In the genomic region with DNA sequence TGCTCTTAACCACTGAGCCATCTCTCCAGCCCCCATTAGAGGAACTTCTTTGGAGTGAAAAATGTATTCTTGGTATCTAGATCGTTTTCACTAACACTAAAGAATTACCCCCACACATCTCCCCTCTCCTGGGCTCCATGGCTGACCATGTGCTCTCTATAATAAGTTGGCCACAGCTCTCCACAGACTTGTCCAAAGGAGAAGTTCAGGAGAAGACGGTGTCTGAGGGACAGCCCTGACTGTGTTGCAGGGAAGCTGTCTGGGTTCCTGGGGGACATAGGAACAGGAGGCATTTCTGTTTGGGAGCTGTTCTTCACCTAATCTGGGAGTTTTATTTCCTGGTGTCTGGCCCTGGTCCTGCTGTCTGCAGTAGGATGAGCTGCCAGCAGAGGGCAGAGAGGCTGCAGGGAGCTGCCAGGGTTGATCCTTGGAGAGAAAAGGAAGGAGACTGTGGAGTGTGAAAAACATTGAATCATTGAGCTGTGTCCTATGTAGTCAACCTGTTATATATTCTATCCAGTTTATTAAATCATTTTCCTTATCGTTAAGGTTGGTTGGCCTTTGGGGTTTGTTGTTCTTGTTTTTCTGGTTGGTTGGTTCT, we compare ENCODE assay signal across 16 mouse cellular contexts. TPM values are rescaled to one million over a fixed set of nuclear protein-coding genes. Genes with fewer than 3 reads are reported as not detected.
DNase-seq lines count a peak whose midpoint lies in the region; ATAC-seq and TF ChIP-seq lines count a peak whose summit lies in the region.
"Not testable (repeated sequence)": the region's sequence is repeated elsewhere in the genome, so short reads cannot be mapped to it uniquely, and the experiment has no call there.
"Had no signal": no experiment of that assay in that cellular context is flagged by ENCODE, and none has a peak within 500 bp of the region (broad histone marks: within the 10 kb centered on the region; RNA-seq: fewer than 3 reads in every experiment).

No protein-coding gene starts in this region.

- not testable (repeated sequence) for TF ChIP-seq EP300 in lung, postnatal 0 days (IDR thresholded peaks at IDR 0.05)

- not testable (repeated sequence) for H3K27ac ChIP-seq in forebrain, embryonic 13.5 days; heart, embryonic 16.5 days (ENCODE audit: low read length); hindbrain, postnatal 0 days; kidney, embryonic 15.5 days; lung, postnatal 0 days (ENCODE audit: low read length); midbrain, embryonic 14.5 days (replicated peaks; ENCODE audit: low read depth, low read length)

- not testable (repeated sequence) for H3K4me3 ChIP-seq in forebrain, embryonic 13.5 days; heart, embryonic 16.5 days (ENCODE audit: low read length); hindbrain, postnatal 0 days (ENCODE audit: low read length); kidney, embryonic 15.5 days (replicated peaks); lung, postnatal 0 days (ENCODE audit: low read depth, low read length); midbrain, embryonic 14.5 days (replicated peaks; ENCODE audit: low read depth, low read length)

- H3K36me3 ChIP-seq in forebrain, embryonic 13.5 days (ENCODE audit: poor library complexity, severe bottlenecking); heart, embryonic 16.5 days (ENCODE audit: control insufficient read depth, insufficient read depth); hindbrain, postnatal 0 days (ENCODE audit: insufficient read depth, low read length); kidney, embryonic 15.5 days; lung, postnatal 0 days (ENCODE audit: insufficient read depth, low read length); midbrain, embryonic 14.5 days (ENCODE audit: control insufficient read depth, insufficient read depth, low read length): not testable (repeated sequence)

- peak; percentile 60 for ATAC-seq in CD4-positive, CD25-positive, alpha-beta regulatory T cell, adult 4 months
- ATAC-seq in forebrain, embryonic 13.5 days, result peak; percentile 59; the same call in 1 of the 2 replicates
- ATAC-seq in heart, embryonic 16.5 days (replicated peaks; ENCODE audit: extremely low read depth, insufficient read depth, low FRiP score), result peak; percentile 65
- 0 out of 2 replicates have a peak, but pooled peaks have one; percentile 49 for ATAC-seq in hindbrain, postnatal 0 days
- ATAC-seq in kidney, embryonic 15.5 days (replicated peaks; ENCODE audit: low FRiP score), result peak; percentile 79; the same call in 1 of the 2 replicates
- peak; percentile 68 for ATAC-seq in lung, postnatal 0 days
- ATAC-seq in midbrain, embryonic 14.5 days (ENCODE audit: low FRiP score, low TSS enrichment), result peak; percentile 60; the same call in 1 of the 2 replicates

- H3K9ac ChIP-seq in forebrain, embryonic 13.5 days; heart, embryonic 16.5 days (ENCODE audit: low read length); hindbrain, postnatal 0 days (replicated peaks; ENCODE audit: low read length); kidney, embryonic 15.5 days; lung, postnatal 0 days (replicated peaks; ENCODE audit: low read depth); midbrain, embryonic 14.5 days (replicated peaks; ENCODE audit: low read length): not testable (repeated sequence)

- H3K4me1 ChIP-seq in forebrain, embryonic 13.5 days; heart, embryonic 16.5 days (ENCODE audit: control insufficient read depth, insufficient read depth, low read length); hindbrain, postnatal 0 days (ENCODE audit: insufficient read depth, low read length); kidney, embryonic 15.5 days; lung, postnatal 0 days (ENCODE audit: insufficient read depth, low read depth, low read length); midbrain, embryonic 14.5 days (ENCODE audit: control insufficient read depth, insufficient read depth, low read length): not testable (repeated sequence)

- H3K4me2 ChIP-seq in forebrain, embryonic 13.5 days; heart, embryonic 16.5 days (ENCODE audit: low read depth, low read length); hindbrain, postnatal 0 days (ENCODE audit: low read depth, low read length); kidney, embryonic 15.5 days; lung, postnatal 0 days (replicated peaks; ENCODE audit: low read depth, low read length); midbrain, embryonic 14.5 days (ENCODE audit: low read length): not testable (repeated sequence)

- not testable (repeated sequence) for DNase-seq in hindbrain, postnatal 0 days (ENCODE audit: low spot score); lung, postnatal 0 days (ENCODE audit: low spot score); midbrain, embryonic 14.5 days

- WGBS in forebrain, embryonic 13.5 days, result 61% methylated on average over 2 of the region's 3 CpGs
- WGBS in heart, embryonic 16.5 days, result 50% methylated on average over 1 of the region's 3 CpGs
- WGBS in hindbrain, postnatal 0 days, result 40% methylated on average over 1 of the region's 3 CpGs
- WGBS in kidney, embryonic 15.5 days, result 88% methylated on average over 2 of the region's 3 CpGs
- 45% methylated on average over 1 of the region's 3 CpGs for WGBS in lung, postnatal 0 days
- 52% methylated on average over 1 of the region's 3 CpGs for WGBS in midbrain, embryonic 14.5 days

- H3K27me3 ChIP-seq in forebrain, embryonic 13.5 days; heart, embryonic 16.5 days (ENCODE audit: control insufficient read depth, insufficient read depth, low read length); hindbrain, postnatal 0 days (ENCODE audit: insufficient read depth, low read length); kidney, embryonic 15.5 days; lung, postnatal 0 days (replicated peaks; ENCODE audit: insufficient read depth, low read length); midbrain, embryonic 14.5 days (ENCODE audit: control insufficient read depth, insufficient read depth, low read length): not testable (repeated sequence)

- H3K9me3 ChIP-seq in forebrain, embryonic 13.5 days (replicated peaks); heart, embryonic 16.5 days (replicated peaks; ENCODE audit: control insufficient read depth, low read length); hindbrain, postnatal 0 days (ENCODE audit: low read length); kidney, embryonic 15.5 days (replicated peaks); lung, postnatal 0 days (ENCODE audit: low read length); midbrain, embryonic 14.5 days (ENCODE audit: control insufficient read depth, low read length): not testable (repeated sequence)

- not testable (repeated sequence) for TF ChIP-seq CTCF in hindbrain, postnatal 0 days (IDR thresholded peaks at IDR 0.05; ENCODE audit: low read depth); lung, postnatal 0 days (IDR thresholded peaks at IDR 0.05)

RNA-seq across cellular contexts. Expression of a gene that starts 15.2 kb away (rescaled TPM):
- polyA plus RNA-seq in CD4-positive, CD25-positive, alpha-beta regulatory T cell, adult 4 months (2017; shearing (Covaris generic)), result not detected
- polyA plus RNA-seq in forebrain, embryonic 13.5 days (2015; fragmentation: Nextera tagmentation; extraction: Ambion mirVana), result not detected in 2 replicates
- 0.14 TPM in 1 of 2 replicates, not detected in the other for polyA plus RNA-seq in heart, embryonic 16.5 days (2015; fragmentation: Nextera tagmentation; extraction: Ambion mirVana)
- not detected in 2 replicates for total RNA-seq in hindbrain, postnatal 0 days (2014; rRNA removed)
- 0.06 TPM in 1 of 2 replicates, not detected in the other for polyA plus RNA-seq in hindbrain, postnatal 0 days (2015; fragmentation: Nextera tagmentation; extraction: Ambion mirVana)
- polyA plus RNA-seq in kidney, embryonic 15.5 days (2015; fragmentation: Nextera tagmentation; extraction: Ambion mirVana), result 0.34 TPM in 1 of 2 replicates, not detected in the other
- 0.19 and 0.25 TPM in 2 replicates for polyA plus RNA-seq in lung, postnatal 0 days (2015; fragmentation: Nextera tagmentation; extraction: Ambion mirVana)
- polyA plus RNA-seq in midbrain, embryonic 14.5 days (2014; fragmentation: Nextera tagmentation; extraction: Ambion mirVana), result 0.24 TPM in 1 of 2 replicates, not detected in the other
- total RNA-seq: adrenal gland, postnatal 14 days; ES-E14; gastrocnemius, postnatal 14 days; left cerebral cortex, postnatal 4 days had no signal
- polyA plus RNA-seq: brain, embryonic 14.5 days; embryonic facial prominence, embryonic 13.5 days; hindbrain, embryonic 10.5 days; liver, adult 2 months; neural tube, embryonic 11.5 days had no signal

RNA-seq across cellular contexts. Expression of a gene that starts 21.2 kb away (rescaled TPM):
- polyA plus RNA-seq in CD4-positive, CD25-positive, alpha-beta regulatory T cell, adult 4 months (2017; shearing (Covaris generic)), result 10 to 100 TPM; 24.5 to 37.2 TPM
- 14.7 and 15.0 TPM in 2 replicates for polyA plus RNA-seq in forebrain, embryonic 13.5 days (2015; fragmentation: Nextera tagmentation; extraction: Ambion mirVana)
- polyA plus RNA-seq in heart, embryonic 16.5 days (2015; fragmentation: Nextera tagmentation; extraction: Ambion mirVana), result 17.9 and 18.5 TPM in 2 replicates
- 13.6 and 23.6 TPM in 2 replicates for total RNA-seq in hindbrain, postnatal 0 days (2014; rRNA removed)
- polyA plus RNA-seq in hindbrain, postnatal 0 days (2015; fragmentation: Nextera tagmentation; extraction: Ambion mirVana), result 12.0 and 13.0 TPM in 2 replicates
- 14.1 and 16.5 TPM in 2 replicates for polyA plus RNA-seq in kidney, embryonic 15.5 days (2015; fragmentation: Nextera tagmentation; extraction: Ambion mirVana)
- polyA plus RNA-seq in lung, postnatal 0 days (2015; fragmentation: Nextera tagmentation; extraction: Ambion mirVana), result 7.2 and 8.7 TPM in 2 replicates
- 10.5 and 11.5 TPM in 2 replicates for polyA plus RNA-seq in midbrain, embryonic 14.5 days (2014; fragmentation: Nextera tagmentation; extraction: Ambion mirVana)

RNA-seq across cellular contexts. Expression of a gene that starts 42.1 kb away (rescaled TPM):
- 10 to 100 TPM; 25.4 to 36.9 TPM for polyA plus RNA-seq in CD4-positive, CD25-positive, alpha-beta regulatory T cell, adult 4 months (2017; shearing (Covaris generic))
- 14.2 and 15.8 TPM in 2 replicates for polyA plus RNA-seq in forebrain, embryonic 13.5 days (2015; fragmentation: Nextera tagmentation; extraction: Ambion mirVana)
- polyA plus RNA-seq in heart, embryonic 16.5 days (2015; fragmentation: Nextera tagmentation; extraction: Ambion mirVana), result 13.0 and 13.4 TPM in 2 replicates
- total RNA-seq in hindbrain, postnatal 0 days (2014; rRNA removed), result 9.4 and 9.9 TPM in 2 replicates
- 7.0 and 7.1 TPM in 2 replicates for polyA plus RNA-seq in hindbrain, postnatal 0 days (2015; fragmentation: Nextera tagmentation; extraction: Ambion mirVana)
- 19.0 and 19.3 TPM in 2 replicates for polyA plus RNA-seq in kidney, embryonic 15.5 days (2015; fragmentation: Nextera tagmentation; extraction: Ambion mirVana)
- polyA plus RNA-seq in lung, postnatal 0 days (2015; fragmentation: Nextera tagmentation; extraction: Ambion mirVana), result 8.1 and 8.7 TPM in 2 replicates
- 9.6 and 9.7 TPM in 2 replicates for polyA plus RNA-seq in midbrain, embryonic 14.5 days (2014; fragmentation: Nextera tagmentation; extraction: Ambion mirVana)

RNA-seq across cellular contexts. Expression of a gene that starts 44.1 kb away (rescaled TPM):
- polyA plus RNA-seq in CD4-positive, CD25-positive, alpha-beta regulatory T cell, adult 4 months (2017; shearing (Covaris generic)), result 100 to 1,000 TPM; 120 to 147 TPM
- 234 and 245 TPM in 2 replicates for polyA plus RNA-seq in forebrain, embryonic 13.5 days (2015; fragmentation: Nextera tagmentation; extraction: Ambion mirVana)
- polyA plus RNA-seq in heart, embryonic 16.5 days (2015; fragmentation: Nextera tagmentation; extraction: Ambion mirVana), result 154 and 172 TPM in 2 replicates
- total RNA-seq in hindbrain, postnatal 0 days (2014; rRNA removed), result 74.4 and 76.0 TPM in 2 replicates
- polyA plus RNA-seq in hindbrain, postnatal 0 days (2015; fragmentation: Nextera tagmentation; extraction: Ambion mirVana), result 129 and 136 TPM in 2 replicates
- 251 and 258 TPM in 2 replicates for polyA plus RNA-seq in kidney, embryonic 15.5 days (2015; fragmentation: Nextera tagmentation; extraction: Ambion mirVana)
- polyA plus RNA-seq in lung, postnatal 0 days (2015; fragmentation: Nextera tagmentation; extraction: Ambion mirVana), result 69.6 and 71.6 TPM in 2 replicates
- 143 and 144 TPM in 2 replicates for polyA plus RNA-seq in midbrain, embryonic 14.5 days (2014; fragmentation: Nextera tagmentation; extraction: Ambion mirVana)
